Mouse (Mus musculus) cerebellum, adult 18-20 months (tissue): Measurements from ENCODE around the gene Cstb.

Experiments used
- DNase-seq, 2 experiments: peaks; one replicate each; pipeline ENCODE4 v3.0.0; 2021

Gene Cstb

GRCm38 (mm10) chr10:78417888-78418287 lies 7.6 kb upstream of the Cstb start:
- no peak for DNase-seq

GRCm38 (mm10) chr10:78418791-78419190 lies 6.7 kb upstream of the Cstb start:
- DNase-seq: no peak

- no peak for DNase-seq
Measured at GRCm38 (mm10) chr10:78420929-78421328, 4.5 kb upstream of the Cstb start.

GRCm38 (mm10) chr10:78422614-78423013 lies 2.9 kb upstream of the Cstb start:
- no peak for DNase-seq

- no peak for DNase-seq
Measured at GRCm38 (mm10) chr10:78426117-78426735, 757 bp downstream of the Cstb start.

- no peak for DNase-seq
Measured at GRCm38 (mm10) chr10:78428070-78428469, 2.6 kb downstream of the Cstb start.

- DNase-seq: no peak
Measured at GRCm38 (mm10) chr10:78429180-78429579, 3.7 kb downstream of the Cstb start.

GRCm38 (mm10) chr10:78429776-78430175 lies 4.3 kb downstream of the Cstb start:
- no peak for DNase-seq

GRCm38 (mm10) chr10:78432853-78433252 lies 7.4 kb downstream of the Cstb start:
- DNase-seq: no peak

GRCm38 (mm10) chr10:78438094-78438493 lies 12.6 kb downstream of the Cstb start:
- peak; percentile 84 to 88 for DNase-seq

GRCm38 (mm10) chr10:78439550-78439949 lies 14.1 kb downstream of the Cstb start:
- DNase-seq: no peak

GRCm38 (mm10) chr10:78439990-78440389 lies 14.5 kb downstream of the Cstb start:
- DNase-seq: no peak

- DNase-seq: peak in 1 of 2 experiments; percentile 48
Measured at GRCm38 (mm10) chr10:78440812-78441211, 15.3 kb downstream of the Cstb start.

GRCm38 (mm10) chr10:78441606-78442005 lies 16.1 kb downstream of the Cstb start:
- no peak for DNase-seq

GRCm38 (mm10) chr10:78442292-78442691 lies 16.8 kb downstream of the Cstb start:
- DNase-seq: no peak

GRCm38 (mm10) chr10:78446195-78446594 lies 20.7 kb downstream of the Cstb start:
- DNase-seq: no peak

- no peak for DNase-seq
Measured at GRCm38 (mm10) chr10:78447396-78447795, 21.9 kb downstream of the Cstb start.

- no peak for DNase-seq
Measured at GRCm38 (mm10) chr10:78450761-78451160, 25.3 kb downstream of the Cstb start.

- DNase-seq: no peak
Measured at GRCm38 (mm10) chr10:78452641-78453040, 27.2 kb downstream of the Cstb start.

- peak; percentile 37 to 47 for DNase-seq
Measured at GRCm38 (mm10) chr10:78456696-78457095, 31.2 kb downstream of the Cstb start.

- no peak for DNase-seq
Measured at GRCm38 (mm10) chr10:78457495-78458347, 32.3 kb downstream of the Cstb start.

- DNase-seq: no peak
Measured at GRCm38 (mm10) chr10:78458348-78459111, 33.1 kb downstream of the Cstb start.

GRCm38 (mm10) chr10:78460463-78460862 lies 35.0 kb downstream of the Cstb start:
- DNase-seq: no peak

GRCm38 (mm10) chr10:78461767-78462166 lies 36.3 kb downstream of the Cstb start:
- DNase-seq: peak in 1 of 2 experiments; percentile 33
